Mouse (Mus musculus): ENCODE results near the gene Lrrc23. TPM values are rescaled to one million over a fixed set of nuclear protein-coding genes. Genes with fewer than 3 reads are reported as not detected.

The Lrrc23 gene
- polyA plus RNA-seq, 1 experiment = not detected

GRCm38 (mm10) chr6:124738511-124739023 lies 41.0 kb downstream of the Lrrc23 start, which contains the start of gene Ptpn6:
TSS of gene Ptpn6 (minus strand) at chr6:124738714.
- Histone ChIP-seq H3K4me1 (ENCODE audit: control insufficient read depth, insufficient read depth, low read length) (peaks cover 41% of the 10 kb centered on the region), H3K4me3 (ENCODE audit: insufficient read depth, low read length) (0 out of 2 replicates have a peak within 1 kb of the TSS, but pooled peaks have one; percentile 25), H3K27ac (ENCODE audit: insufficient read depth, low read depth, low read length) (peak within 1 kb of the TSS; percentile 61)
- TF ChIP-seq CTCF (IDR thresholded peaks at IDR 0.05; ENCODE audit: low read depth, low read length) = no peak
- no peak for TF ChIP-seq POLR2A (IDR thresholded peaks at IDR 0.05; ENCODE audit: borderline replicate concordance, low read depth, low read length)

GRCm38 (mm10) chr6:124737040-124737439 lies 42.5 kb downstream of the Lrrc23 start:
- TF ChIP-seq CTCF (IDR thresholded peaks at IDR 0.05; ENCODE audit: low read depth, low read length) = no peak
- no peak for TF ChIP-seq POLR2A (IDR thresholded peaks at IDR 0.05; ENCODE audit: borderline replicate concordance, low read depth, low read length)
- Histone ChIP-seq H3K4me3 (ENCODE audit: insufficient read depth, low read length) (no peak overlapping the region), H3K27ac (ENCODE audit: insufficient read depth, low read depth, low read length) (no peak overlapping the region), H3K4me1 (ENCODE audit: control insufficient read depth, insufficient read depth, low read length) (peaks cover 45% of the 10 kb centered on the region)

GRCm38 (mm10) chr6:124734417-124734816 lies 45.1 kb downstream of the Lrrc23 start:
- H3K4me3 ChIP-seq (ENCODE audit: insufficient read depth, low read length) = no peak overlapping the region
- H3K4me1 ChIP-seq (ENCODE audit: control insufficient read depth, insufficient read depth, low read length) = peaks cover 48% of the 10 kb centered on the region
- TF ChIP-seq CTCF (IDR thresholded peaks at IDR 0.05; ENCODE audit: low read depth, low read length) = no peak
- TF ChIP-seq POLR2A (IDR thresholded peaks at IDR 0.05; ENCODE audit: borderline replicate concordance, low read depth, low read length) = no peak
- H3K27ac ChIP-seq (ENCODE audit: insufficient read depth, low read depth, low read length) = no peak overlapping the region

GRCm38 (mm10) chr6:124732476-124733370 lies 46.8 kb downstream of the Lrrc23 start:
- H3K4me1 ChIP-seq (ENCODE audit: control insufficient read depth, insufficient read depth, low read length) = peaks cover 48% of the 10 kb centered on the region
- H3K27ac ChIP-seq (ENCODE audit: insufficient read depth, low read depth, low read length) = peak overlapping the region; percentile 98
- H3K4me3 ChIP-seq (ENCODE audit: insufficient read depth, low read length) = peak overlapping the region; percentile 95
- peak; percentile 75; the same call in 1 of the 2 replicates for TF ChIP-seq POLR2A (IDR thresholded peaks at IDR 0.05; ENCODE audit: borderline replicate concordance, low read depth, low read length)
- TF ChIP-seq CTCF (IDR thresholded peaks at IDR 0.05; ENCODE audit: low read depth, low read length) = no peak

- no peak for TF ChIP-seq CTCF (IDR thresholded peaks at IDR 0.05; ENCODE audit: low read depth, low read length)
- no peak for TF ChIP-seq POLR2A (IDR thresholded peaks at IDR 0.05; ENCODE audit: borderline replicate concordance, low read depth, low read length)
- Histone ChIP-seq H3K4me3 (ENCODE audit: insufficient read depth, low read length) (peak overlapping the region; percentile 95), H3K27ac (ENCODE audit: insufficient read depth, low read depth, low read length) (peak overlapping the region; percentile 98), H3K4me1 (ENCODE audit: control insufficient read depth, insufficient read depth, low read length) (peaks cover 52% of the 10 kb centered on the region)
Measured at GRCm38 (mm10) chr6:124731038-124731437, 48.5 kb downstream of the Lrrc23 start.

- peak overlapping the region; percentile 95 for H3K4me3 ChIP-seq (ENCODE audit: insufficient read depth, low read length)
- no peak for TF ChIP-seq CTCF (IDR thresholded peaks at IDR 0.05; ENCODE audit: low read depth, low read length)
- TF ChIP-seq POLR2A (IDR thresholded peaks at IDR 0.05; ENCODE audit: borderline replicate concordance, low read depth, low read length) = no peak
- H3K27ac ChIP-seq (ENCODE audit: insufficient read depth, low read depth, low read length) = peak overlapping the region; percentile 98
- peaks cover 58% of the 10 kb centered on the region for H3K4me1 ChIP-seq (ENCODE audit: control insufficient read depth, insufficient read depth, low read length)
Measured at GRCm38 (mm10) chr6:124729850-124730705, 49.4 kb downstream of the Lrrc23 start.

GRCm38 (mm10) chr6:124728621-124729020 lies 50.9 kb downstream of the Lrrc23 start:
- H3K4me1 ChIP-seq (ENCODE audit: control insufficient read depth, insufficient read depth, low read length) = peaks cover 61% of the 10 kb centered on the region
- TF ChIP-seq POLR2A (IDR thresholded peaks at IDR 0.05; ENCODE audit: borderline replicate concordance, low read depth, low read length) (no peak), CTCF (IDR thresholded peaks at IDR 0.05; ENCODE audit: low read depth, low read length) (no peak)
- 0 out of 2 replicates have a peak overlapping the region, but pooled peaks have one; percentile 97 for H3K27ac ChIP-seq (ENCODE audit: insufficient read depth, low read depth, low read length)
- H3K4me3 ChIP-seq (ENCODE audit: insufficient read depth, low read length) = no peak overlapping the region

GRCm38 (mm10) chr6:124724472-124724871 lies 55.1 kb downstream of the Lrrc23 start:
- TF ChIP-seq CTCF (IDR thresholded peaks at IDR 0.05; ENCODE audit: low read depth, low read length) = no peak
- no peak for TF ChIP-seq POLR2A (IDR thresholded peaks at IDR 0.05; ENCODE audit: borderline replicate concordance, low read depth, low read length)
- Histone ChIP-seq H3K4me3 (ENCODE audit: insufficient read depth, low read length) (peak overlapping the region; percentile 17), H3K4me1 (ENCODE audit: control insufficient read depth, insufficient read depth, low read length) (peaks cover 69% of the 10 kb centered on the region), H3K27ac (ENCODE audit: insufficient read depth, low read depth, low read length) (peak overlapping the region; percentile 79)

- Histone ChIP-seq H3K4me1 (ENCODE audit: control insufficient read depth, insufficient read depth, low read length) (peaks cover 61% of the 10 kb centered on the region), H3K27ac (ENCODE audit: insufficient read depth, low read depth, low read length) (peak overlapping the region; percentile 79), H3K4me3 (ENCODE audit: insufficient read depth, low read length) (peak overlapping the region; percentile 19)
- TF ChIP-seq CTCF (IDR thresholded peaks at IDR 0.05; ENCODE audit: low read depth, low read length) (no peak), POLR2A (IDR thresholded peaks at IDR 0.05; ENCODE audit: borderline replicate concordance, low read depth, low read length) (no peak)
Measured at GRCm38 (mm10) chr6:124723541-124723940, 56.0 kb downstream of the Lrrc23 start.
